Mouse (Mus musculus): ENCODE measurements at regions not wholly inside any gene's neighbourhood (a gene's known extent, or its start where the extent isn't known, plus 50 kb on each side); places are given as distances from the start of the nearest gene placed in this dataset.

- TF ChIP-seq POLR2A (IDR thresholded peaks at IDR 0.05; ENCODE audit: insufficient read length, low read depth) (no peak), E2F4 (IDR thresholded peaks at IDR 0.05; ENCODE audit: insufficient read depth) (no peak)
Measured at GRCm38 (mm10) chr6:37724240-37724639, 146.4 kb upstream of the Trim24 start.

All from myocyte (in vitro differentiated cells).